Mouse (Mus musculus): Measurements from ENCODE around the gene Cox7a1.

GRCm38 (mm10) chr7:30211025-30211424 lies 27.1 kb downstream of the Cox7a1 start:
- TF ChIP-seq POLR2A (IDR thresholded peaks at IDR 0.05; ENCODE audit: extremely low read depth, insufficient read depth, low read length): no peak
- no peak for TF ChIP-seq CTCF (IDR thresholded peaks at IDR 0.05; ENCODE audit: low read depth, low read length)
